Mouse (Mus musculus) liver, embryonic 14.5 days (tissue): Measurements from ENCODE around the gene Gm13696.

ENCODE experiments used
- CTCF ChIP-seq: IDR thresholded peaks from 2 replicates; pipeline ENCODE4 v1.5.1; 2016; ENCODE audit warnings: antibody characterized with exemption, low read depth, control low read depth
- EP300 ChIP-seq: IDR thresholded peaks from 2 replicates; pipeline ENCODE4 v1.6.1; 2016; ENCODE audit warnings: antibody characterized with exemption, low read depth

- TF ChIP-seq CTCF = no peak
- TF ChIP-seq EP300 = no peak
These were observed 43.3 kb upstream of the Gm13696 start for GRCm38 (mm10) chr2:83929478-83930088.
